Mouse (Mus musculus): ENCODE results near the gene Rnf141. TPM values are rescaled to one million over a fixed set of nuclear protein-coding genes. Genes with fewer than 3 reads are reported as not detected.

The Rnf141 gene
- 31.6 and 33.8 TPM in 2 replicates for polyA plus RNA-seq (2015; fragmentation: Nextera tagmentation; extraction: Ambion mirVana)

- ATAC-seq = peak; percentile 91
- H3K4me3 ChIP-seq (ENCODE audit: low read depth, low read length) = peak within 1 kb of the TSS; percentile 79
- 0% methylated on average over 42 of the region's 42 CpGs for WGBS
These were observed at the start of gene Rnf141 for GRCm38 (mm10) chr7:110843916-110844874. TSS of gene Rnf141 (minus strand) at chr7:110844457.

GRCm38 (mm10) chr7:110891501-110891986 lies 47.3 kb upstream of the Rnf141 start:
- Histone ChIP-seq H3K9me3 (ENCODE audit: low read length) (no peaks in the 10 kb centered on the region), H3K9ac (replicated peaks; ENCODE audit: low read depth) (no peak overlapping the region), H3K4me1 (ENCODE audit: insufficient read depth, low read depth, low read length) (0 out of 2 replicates have a peak, but pooled peaks cover 4% of the 10 kb centered on the region), H3K27ac (ENCODE audit: low read length) (peak overlapping the region; percentile 21; the same call in 1 of the 2 replicates), H3K36me3 (ENCODE audit: insufficient read depth, low read length) (no peaks in the 10 kb centered on the region), H3K4me2 (replicated peaks; ENCODE audit: low read depth, low read length) (no peak overlapping the region), H3K27me3 (replicated peaks; ENCODE audit: insufficient read depth, low read length) (no peaks in the 10 kb centered on the region), H3K4me3 (ENCODE audit: low read depth, low read length) (no peak overlapping the region)
- no peak for ATAC-seq
- peak; percentile 31 for DNase-seq (ENCODE audit: low spot score)
- 60% methylated on average over 9 of the region's 9 CpGs for WGBS
- TF ChIP-seq CTCF (IDR thresholded peaks at IDR 0.05) = no peak
- TF ChIP-seq EP300 (IDR thresholded peaks at IDR 0.05) = no peak

More at GRCm38 (mm10) chr7:110843916-110844874, at the start of gene Rnf141:
- Histone ChIP-seq H3K9me3 (ENCODE audit: low read length) (no peaks in the 10 kb centered on the region), H3K4me2 (replicated peaks; ENCODE audit: low read depth, low read length) (peak within 1 kb of the TSS; percentile 79), H3K36me3 (ENCODE audit: insufficient read depth, low read length) (no peaks in the 10 kb centered on the region), H3K27me3 (replicated peaks; ENCODE audit: insufficient read depth, low read length) (no peaks in the 10 kb centered on the region), H3K4me1 (ENCODE audit: insufficient read depth, low read depth, low read length) (peaks cover 5% of the 10 kb centered on the region; the same call in 1 of the 2 replicates), H3K9ac (replicated peaks; ENCODE audit: low read depth) (peak within 1 kb of the TSS; percentile 72), H3K27ac (ENCODE audit: low read length) (peak within 1 kb of the TSS; percentile 96)
- peak; percentile 37; the same call in 1 of the 2 replicates for TF ChIP-seq EP300 (IDR thresholded peaks at IDR 0.05)
- TF ChIP-seq CTCF (IDR thresholded peaks at IDR 0.05) = peak; percentile 83
- DNase-seq (ENCODE audit: low spot score) = peak; percentile 96

- Histone ChIP-seq H3K27ac (ENCODE audit: low read length) (no peak overlapping the region), H3K36me3 (ENCODE audit: insufficient read depth, low read length) (no peaks in the 10 kb centered on the region; the same call in 1 of the 2 replicates), H3K9me3 (ENCODE audit: low read length) (no peaks in the 10 kb centered on the region), H3K4me3 (ENCODE audit: low read depth, low read length) (no peak overlapping the region), H3K27me3 (replicated peaks; ENCODE audit: insufficient read depth, low read length) (no peaks in the 10 kb centered on the region), H3K4me1 (ENCODE audit: insufficient read depth, low read depth, low read length) (peaks cover 3% of the 10 kb centered on the region; the same call in 1 of the 2 replicates), H3K9ac (replicated peaks; ENCODE audit: low read depth) (no peak overlapping the region), H3K4me2 (replicated peaks; ENCODE audit: low read depth, low read length) (no peak overlapping the region)
- DNase-seq (ENCODE audit: low spot score) (no peak), ATAC-seq (no peak)
- 55% methylated on average over 2 of the region's 2 CpGs for WGBS
- no peak for TF ChIP-seq EP300 (IDR thresholded peaks at IDR 0.05)
- no peak for TF ChIP-seq CTCF (IDR thresholded peaks at IDR 0.05)
These were observed 37.6 kb upstream of the Rnf141 start for GRCm38 (mm10) chr7:110881746-110882333.

DNA sequence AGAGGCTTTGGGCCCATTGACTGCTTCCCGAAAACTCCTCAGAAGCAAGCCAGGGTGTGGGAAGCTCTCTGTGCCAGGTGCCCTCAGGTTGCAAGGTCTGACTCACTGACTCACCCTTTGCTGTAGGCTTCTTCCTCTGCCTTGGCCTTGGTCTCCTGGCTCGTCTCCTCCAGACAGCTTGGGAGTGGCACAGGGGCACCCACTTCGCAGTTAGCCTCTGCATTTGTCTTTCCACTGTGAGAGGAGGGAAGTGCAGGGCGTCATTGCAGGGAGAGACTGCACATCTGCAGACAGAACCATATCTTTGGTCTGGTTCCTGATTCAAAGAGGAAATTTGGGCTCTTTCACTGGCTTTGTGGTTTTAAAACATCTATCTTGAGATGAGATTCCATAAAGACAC lies 33.8 kb upstream of the Rnf141 start:
- Histone ChIP-seq H3K4me3 (ENCODE audit: low read depth, low read length) (no peak overlapping the region), H3K9me3 (ENCODE audit: low read length) (no peaks in the 10 kb centered on the region), H3K27ac (ENCODE audit: low read length) (peak overlapping the region; percentile 73), H3K4me2 (replicated peaks; ENCODE audit: low read depth, low read length) (no peak overlapping the region), H3K9ac (replicated peaks; ENCODE audit: low read depth) (no peak overlapping the region), H3K4me1 (ENCODE audit: insufficient read depth, low read depth, low read length) (peaks cover 3% of the 10 kb centered on the region; the same call in 1 of the 2 replicates), H3K36me3 (ENCODE audit: insufficient read depth, low read length) (no peaks in the 10 kb centered on the region), H3K27me3 (replicated peaks; ENCODE audit: insufficient read depth, low read length) (no peaks in the 10 kb centered on the region)
- ATAC-seq (no peak), DNase-seq (ENCODE audit: low spot score) (no peak)
- no peak for TF ChIP-seq CTCF (IDR thresholded peaks at IDR 0.05)
- no peak for TF ChIP-seq EP300 (IDR thresholded peaks at IDR 0.05)
- WGBS = 65% methylated on average over 4 of the region's 4 CpGs

DNA sequence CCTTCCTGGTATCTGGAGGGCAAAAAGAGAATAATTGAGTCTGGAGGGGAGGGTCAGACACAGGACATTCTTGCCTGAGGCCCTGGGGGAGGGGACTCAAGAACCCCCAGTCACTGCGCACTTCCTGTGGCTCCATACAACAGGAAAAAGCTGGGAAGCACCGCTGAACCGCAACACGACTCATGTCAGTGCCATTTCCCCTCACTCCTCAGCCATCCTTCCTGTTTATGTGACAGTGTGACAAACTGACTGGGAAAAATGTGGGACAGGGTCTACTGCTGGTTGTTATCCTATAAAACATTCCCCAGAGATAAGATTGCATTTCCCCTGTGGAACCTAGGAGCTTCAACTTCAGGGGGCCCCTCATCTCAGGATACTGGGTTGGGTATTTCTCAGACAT lies 32.7 kb upstream of the Rnf141 start:
- Histone ChIP-seq H3K27me3 (replicated peaks; ENCODE audit: insufficient read depth, low read length) (no peaks in the 10 kb centered on the region), H3K9me3 (ENCODE audit: low read length) (no peaks in the 10 kb centered on the region), H3K4me2 (replicated peaks; ENCODE audit: low read depth, low read length) (no peak overlapping the region), H3K36me3 (ENCODE audit: insufficient read depth, low read length) (no peaks in the 10 kb centered on the region), H3K4me3 (ENCODE audit: low read depth, low read length) (no peak overlapping the region), H3K9ac (replicated peaks; ENCODE audit: low read depth) (no peak overlapping the region), H3K4me1 (ENCODE audit: insufficient read depth, low read depth, low read length) (peaks cover 3% of the 10 kb centered on the region; the same call in 1 of the 2 replicates), H3K27ac (ENCODE audit: low read length) (peak overlapping the region; percentile 73)
- ATAC-seq (peak; percentile 94), DNase-seq (ENCODE audit: low spot score) (peak; percentile 77)
- TF ChIP-seq EP300 (IDR thresholded peaks at IDR 0.05) (peak; percentile 99), CTCF (IDR thresholded peaks at IDR 0.05) (no peak)
- 43% methylated on average over 4 of the region's 4 CpGs for WGBS

- ATAC-seq = no peak
These were observed 24.6 kb upstream of the Rnf141 start for GRCm38 (mm10) chr7:110868807-110869206.

More at GRCm38 (mm10) chr7:110868807-110869206, 24.6 kb upstream of the Rnf141 start:
- no peak for TF ChIP-seq CTCF (IDR thresholded peaks at IDR 0.05)
- no peak for TF ChIP-seq EP300 (IDR thresholded peaks at IDR 0.05)
- no peak overlapping the region for H3K4me2 ChIP-seq (replicated peaks; ENCODE audit: low read depth, low read length)
- H3K4me3 ChIP-seq (ENCODE audit: low read depth, low read length) = no peak overlapping the region
- no peak overlapping the region for H3K27ac ChIP-seq (ENCODE audit: low read length)
- H3K9me3 ChIP-seq (ENCODE audit: low read length) = no peaks in the 10 kb centered on the region
- no peaks in the 10 kb centered on the region for H3K36me3 ChIP-seq (ENCODE audit: insufficient read depth, low read length)
- 88% methylated on average over 5 of the region's 5 CpGs for WGBS
- no peak overlapping the region for H3K9ac ChIP-seq (replicated peaks; ENCODE audit: low read depth)
- peaks cover 4% of the 10 kb centered on the region; the same call in 1 of the 2 replicates for H3K4me1 ChIP-seq (ENCODE audit: insufficient read depth, low read depth, low read length)
- no peaks in the 10 kb centered on the region for H3K27me3 ChIP-seq (replicated peaks; ENCODE audit: insufficient read depth, low read length)
- DNase-seq (ENCODE audit: low spot score) = no peak
